Mouse (Mus musculus) layer of hippocampus, adult 6 months (tissue): ENCODE results near the gene Tdrd9. TPM values are rescaled to one million over a fixed set of nuclear protein-coding genes. Genes with fewer than 3 reads are reported as not detected.

ENCODE experiments used
- long read RNA-seq, 2 experiments: library from polyadenylated mRNA; unstranded; transcript quantifications; one replicate each; pipeline ENCODE4 v2.0.0; 2019 to 2020
- microRNA-seq: library from miRNA; unstranded; fragments of <30 nt; microRNA quantifications from one replicate; pipeline ENCODE4 v1.2.0, GENCODE M21; 2020
- polyA plus RNA-seq: library from polyadenylated mRNA; unstranded; fragments of <200 nt; fragmentation: Nextera tagmentation; gene quantifications from 2 replicates; pipeline ENCODE4 v1.2.3, GENCODE M21; 2021

Gene Tdrd9
- 0.05 and 0.11 TPM in 2 replicates for polyA plus RNA-seq
- long read RNA-seq, experiment 1: 0 reads
- long read RNA-seq, experiment 2: 0 reads

DNA sequence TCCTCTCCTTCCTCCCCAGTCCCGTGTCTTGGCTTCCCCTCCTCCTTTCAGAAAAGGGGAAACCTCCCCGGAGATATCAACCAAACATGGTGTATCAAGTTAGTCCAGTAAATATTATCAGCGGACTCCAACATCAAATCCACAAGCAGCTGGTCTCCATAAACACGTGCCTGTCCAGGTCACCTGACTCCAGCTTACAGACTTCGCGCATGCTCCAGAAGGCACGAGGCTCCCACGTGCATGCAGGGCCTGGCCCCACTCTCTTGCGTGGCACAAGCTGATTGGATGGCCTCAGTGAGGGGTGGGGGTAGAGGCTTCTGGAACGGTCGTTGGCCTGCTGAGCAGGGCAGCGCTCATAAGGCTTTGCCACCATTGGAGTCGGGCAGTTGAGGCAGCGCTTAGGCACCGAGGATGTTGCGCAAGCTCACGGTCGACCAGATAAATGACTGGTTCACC, at the start of gene Tdrd9:
Tdrd9 (plus strand) TSS at position 329 of the 456 bp plus-strand sequence.

DNA sequence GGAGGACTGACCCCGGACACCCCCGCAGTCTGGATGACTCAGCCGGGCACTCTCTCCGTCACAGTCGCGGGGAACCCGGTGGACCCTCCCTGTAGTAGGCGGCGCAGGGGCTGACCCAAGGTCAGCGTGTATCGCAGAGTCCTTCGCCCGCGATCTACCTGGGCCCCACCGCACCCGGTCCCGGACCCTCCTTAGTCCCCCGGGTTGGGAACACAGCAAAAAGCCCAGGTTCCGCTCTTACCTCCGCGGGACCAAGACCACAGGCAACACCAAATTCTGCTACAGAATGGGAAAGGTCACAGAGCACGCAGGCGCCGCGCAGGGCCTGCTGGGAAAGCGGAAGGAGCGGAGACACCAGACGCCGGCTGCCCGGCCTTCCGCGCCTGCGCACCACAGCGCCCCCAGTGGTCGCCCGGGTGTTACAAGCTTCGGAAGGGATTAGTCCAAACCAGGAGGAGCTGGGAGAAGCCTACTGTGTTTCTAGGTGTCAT, 4.6 kb upstream of the Tdrd9 start, which contains the start of gene Atp5mpl:
Atp5mpl (minus strand) TSS at position 295 of the 491 bp plus-strand sequence.

DNA sequence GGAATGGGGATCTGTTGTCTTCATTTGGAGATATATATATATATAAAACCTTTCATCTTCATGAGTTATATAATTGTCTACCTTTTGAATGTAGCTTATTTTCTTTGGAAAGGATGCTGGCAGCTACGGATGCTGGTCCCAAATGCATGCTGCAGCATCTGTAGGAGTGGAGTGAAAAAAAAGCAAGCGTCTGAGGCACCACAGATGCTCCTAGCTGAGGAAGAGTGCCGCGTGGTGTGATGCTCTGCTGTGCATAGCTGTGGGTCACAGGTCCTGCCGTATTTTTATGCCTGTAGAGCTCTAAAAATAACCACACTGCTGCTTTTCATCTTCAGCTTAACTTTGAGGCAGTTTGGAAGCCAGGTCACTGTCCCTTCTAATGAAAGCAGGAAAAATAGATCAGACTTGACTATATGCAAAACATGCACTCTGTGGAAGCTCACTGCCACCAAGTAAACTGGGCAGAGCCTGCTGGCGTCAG, 9.6 kb downstream of the Tdrd9 start, which contains the start of gene Rd3l:
Rd3l (minus strand) TSS at position 431 of the 481 bp plus-strand sequence.

DNA sequence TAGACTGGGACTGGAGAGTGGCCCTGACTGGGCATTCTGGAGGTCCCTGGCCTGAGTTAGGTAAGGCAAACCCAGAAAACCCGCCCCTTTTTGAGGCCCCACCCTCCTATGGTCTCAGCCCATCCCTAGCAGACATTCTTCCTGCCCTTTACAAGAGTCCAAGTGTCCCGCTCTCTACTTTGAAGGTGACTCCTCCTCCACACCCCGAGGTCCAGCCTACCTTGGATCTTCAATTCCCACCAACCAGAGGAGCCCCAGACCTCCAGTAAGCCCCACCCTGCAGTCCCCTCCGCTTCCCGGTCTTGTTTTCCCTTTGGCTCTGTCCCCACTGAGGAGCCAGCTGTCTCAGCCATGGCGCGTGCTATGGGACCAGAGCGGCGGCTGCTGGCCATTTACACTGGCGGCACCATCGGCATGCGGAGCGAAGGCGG, 135.2 kb downstream of the Tdrd9 start, which contains the start of gene Aspg:
Aspg (plus strand) TSS at position 139 of the 431 bp plus-strand sequence.

Small RNA genes within 50 kb of the gene (microRNA-seq; reads per million reads assigned to microRNA genes)
- gene Mir3073a (not detected), gene Mir3073b (not detected)

Other genes starting within 250 kb of the Tdrd9 start
- 361 and 381 TPM in 2 replicates for gene Klc1, start 212.7 kb upstream of the Tdrd9 start, polyA plus RNA-seq
- gene Xrcc3, start 157.7 kb upstream of the Tdrd9 start, polyA plus RNA-seq: 6.7 and 9.3 TPM in 2 replicates
- gene Zfyve21, start 157.4 kb upstream of the Tdrd9 start, polyA plus RNA-seq: 62.4 and 65.6 TPM in 2 replicates
- 13.1 and 15.3 TPM in 2 replicates for gene Ppp1r13b, start 63.4 kb upstream of the Tdrd9 start, polyA plus RNA-seq
- gene Atp5mpl, start 4.6 kb upstream of the Tdrd9 start, polyA plus RNA-seq: 1,110 and 1,279 TPM in 2 replicates
- 0.54 and 1.1 TPM in 2 replicates for gene Rd3l, start 9.8 kb downstream of the Tdrd9 start, polyA plus RNA-seq
- gene Aspg, start 135.1 kb downstream of the Tdrd9 start, polyA plus RNA-seq: 1.0 and 1.6 TPM in 2 replicates
- 0.25 and 0.43 TPM in 2 replicates for gene Kif26a, start 174.6 kb downstream of the Tdrd9 start, polyA plus RNA-seq